Mouse (Mus musculus) hindbrain, postnatal 0 days (tissue): ENCODE data around the gene BC005624. TPM values are rescaled to one million over a fixed set of nuclear protein-coding genes. Genes with fewer than 3 reads are reported as not detected.

Experiments used
- ATAC-seq: fragments of 200-750 bp; cut with Nextera tagmentation; 2 replicates; pipeline ENCODE4 v1.8.0; 2017; ENCODE audit warnings: mild to moderate bottlenecking, moderate TSS enrichment, moderate library complexity
- DNase-seq: peaks from one replicate; pipeline ENCODE4 v3.0.0-alpha.2; 2015; ENCODE audit warnings: low spot score
- H3K27ac ChIP-seq: fragments of 300-500 bp; sonication (generic); 2 replicates; pipeline ENCODE4 v1.5.1; 2014; ENCODE audit warnings: mild to moderate bottlenecking
- H3K27me3 ChIP-seq: fragments of 300-500 bp; sonication (generic); 2 replicates; pipeline ENCODE4 v1.6.1; 2014; ENCODE audit warnings: low read length, mixed read lengths; ENCODE audit not compliant: insufficient read depth
- H3K36me3 ChIP-seq: fragments of 300-500 bp; sonication (generic); 2 replicates; pipeline ENCODE4 v1.6.1; 2014; ENCODE audit warnings: low read length, mixed read lengths; ENCODE audit not compliant: insufficient read depth
- H3K4me1 ChIP-seq: fragments of 300-500 bp; sonication (generic); 2 replicates; pipeline ENCODE4 v1.6.1; 2014; ENCODE audit warnings: antibody characterized with exemption, low read length, mixed read lengths; ENCODE audit not compliant: insufficient read depth
- H3K4me2 ChIP-seq: fragments of 300-500 bp; sonication (generic); 2 replicates; pipeline ENCODE4 v1.6.1; 2014; ENCODE audit warnings: low read depth, mild to moderate bottlenecking, low read length, moderate library complexity, mixed read lengths
- H3K4me3 ChIP-seq: fragments of 300-500 bp; sonication (generic); 2 replicates; pipeline ENCODE4 v1.5.1; 2014; ENCODE audit warnings: low read length
- H3K9ac ChIP-seq: fragments of 300-500 bp; sonication (generic); replicated peaks from 2 replicates; pipeline ENCODE4 v1.6.1; 2014; ENCODE audit warnings: mild to moderate bottlenecking, low read length, moderate library complexity, mixed read lengths
- H3K9me3 ChIP-seq: fragments of 300-500 bp; sonication (generic); 2 replicates; pipeline ENCODE4 v1.6.1; 2016; ENCODE audit warnings: low read length, mixed read lengths
- CTCF ChIP-seq: IDR thresholded peaks from 2 replicates; pipeline ENCODE4 v1.5.1; 2016; ENCODE audit warnings: antibody characterized with exemption, control low read depth, low read depth
- WGBS: fragments of 180-500 bp; shearing (Covaris S2); extraction: QIAGEN DNeasy Blood & Tissue Kit; methylation state at CpG from one replicate; pipeline ENCODE4 v1.1.7; 2014; 5-methylcytosine and 5-hydroxymethylcytosine counted together
- polyA plus RNA-seq: library from polyadenylated mRNA; unstranded; fragments of >200 nt; fragmentation: Nextera tagmentation; extraction: Ambion mirVana; gene quantifications from 2 replicates; pipeline ENCODE4 v1.2.1, GENCODE M21; 2015
- total RNA-seq: library from RNA; depleted of rRNA; stranded (reverse); fragments of >200 nt; gene quantifications from 2 replicates; pipeline ENCODE4 v1.2.3, GENCODE M21; 2014; rRNA removed

The BC005624 gene
- total RNA-seq (19.7 and 22.2 TPM in 2 replicates), polyA plus RNA-seq (84.8 and 89.5 TPM in 2 replicates)

- TF ChIP-seq CTCF, result peak; percentile 26; the same call in 1 of the 2 replicates
- H3K36me3 ChIP-seq, result peaks cover 20% of the 10 kb centered on the region
- ATAC-seq (peak; percentile 99), DNase-seq (peak; percentile 99)
- WGBS, result under 1% methylated on average over 66 of the region's 66 CpGs
- H3K27me3 ChIP-seq, result no peaks in the 10 kb centered on the region
- H3K4me2 ChIP-seq, result peak within 1 kb of the TSS; percentile 62
- H3K9me3 ChIP-seq, result no peaks in the 10 kb centered on the region
- H3K9ac ChIP-seq, result peak within 1 kb of the TSS; percentile 59
- no peaks in the 10 kb centered on the region for H3K4me1 ChIP-seq
- peak within 1 kb of the TSS; percentile 65 for H3K27ac ChIP-seq
- H3K4me3 ChIP-seq, result peak within 1 kb of the TSS; percentile 84
These were observed at the start of gene BC005624, which contains the start of gene Usp20 for GRCm38 (mm10) chr2:30981790-30982513. TSS of gene BC005624 (minus strand) at chr2:30982201. TSS of gene Usp20 (plus strand) at chr2:30982279.

GRCm38 (mm10) chr2:31026642-31027041, 44.6 kb upstream of the BC005624 start:
- no peak for TF ChIP-seq CTCF

GRCm38 (mm10) chr2:31025458-31025857, 43.5 kb upstream of the BC005624 start:
- H3K27ac ChIP-seq, result no peak overlapping the region
- WGBS, result 90% methylated on average over 3 of the region's 3 CpGs
- no peaks in the 10 kb centered on the region for H3K27me3 ChIP-seq
- H3K4me1 ChIP-seq, result no peaks in the 10 kb centered on the region
- no peak for DNase-seq
- peaks cover 37% of the 10 kb centered on the region; the same call in 1 of the 2 replicates for H3K36me3 ChIP-seq
- no peak for TF ChIP-seq CTCF
- no peak overlapping the region for H3K9ac ChIP-seq
- H3K4me2 ChIP-seq, result no peak overlapping the region
- no peaks in the 10 kb centered on the region for H3K9me3 ChIP-seq
- no peak for ATAC-seq
- no peak overlapping the region for H3K4me3 ChIP-seq

More at GRCm38 (mm10) chr2:31026642-31027041, 44.6 kb upstream of the BC005624 start:
- DNase-seq (no peak), ATAC-seq (no peak)
- Histone ChIP-seq H3K9me3 (no peaks in the 10 kb centered on the region), H3K4me2 (no peak overlapping the region), H3K27me3 (no peaks in the 10 kb centered on the region), H3K36me3 (peaks cover 36% of the 10 kb centered on the region; the same call in 1 of the 2 replicates), H3K27ac (no peak overlapping the region), H3K4me1 (no peaks in the 10 kb centered on the region), H3K4me3 (no peak overlapping the region), H3K9ac (no peak overlapping the region)
- WGBS, result 70% methylated on average over 8 of the region's 8 CpGs

- peaks cover 39% of the 10 kb centered on the region for H3K36me3 ChIP-seq
- ATAC-seq, result peak; percentile 72
These were observed 42.8 kb upstream of the BC005624 start for GRCm38 (mm10) chr2:31024618-31025370.

GRCm38 (mm10) chr2:31023940-31024339, 41.9 kb upstream of the BC005624 start:
- no peak for TF ChIP-seq CTCF
- no peak for DNase-seq
- Histone ChIP-seq H3K4me1 (no peaks in the 10 kb centered on the region), H3K27me3 (no peaks in the 10 kb centered on the region), H3K9ac (no peak overlapping the region), H3K27ac (no peak overlapping the region), H3K4me2 (no peak overlapping the region), H3K9me3 (no peaks in the 10 kb centered on the region), H3K36me3 (peaks cover 42% of the 10 kb centered on the region), H3K4me3 (no peak overlapping the region)
- ATAC-seq, result no peak
- WGBS, result 75% methylated on average over 5 of the region's 5 CpGs

More at GRCm38 (mm10) chr2:31024618-31025370, 42.8 kb upstream of the BC005624 start:
- 27% methylated on average over 5 of the region's 5 CpGs for WGBS
- TF ChIP-seq CTCF, result peak; percentile 95
- Histone ChIP-seq H3K4me1 (no peaks in the 10 kb centered on the region), H3K27me3 (no peaks in the 10 kb centered on the region), H3K9ac (no peak overlapping the region), H3K4me2 (no peak overlapping the region), H3K9me3 (no peaks in the 10 kb centered on the region), H3K27ac (0 out of 2 replicates have a peak overlapping the region, but pooled peaks have one; percentile 11), H3K4me3 (no peak overlapping the region)
- DNase-seq, result peak; percentile 77

GRCm38 (mm10) chr2:31020202-31020601, 38.2 kb upstream of the BC005624 start:
- Histone ChIP-seq H3K4me1 (no peaks in the 10 kb centered on the region), H3K27me3 (no peaks in the 10 kb centered on the region), H3K36me3 (peaks cover 40% of the 10 kb centered on the region), H3K27ac (no peak overlapping the region), H3K4me3 (no peak overlapping the region), H3K9ac (no peak overlapping the region), H3K9me3 (no peaks in the 10 kb centered on the region), H3K4me2 (no peak overlapping the region)
- no peak for TF ChIP-seq CTCF
- ATAC-seq, result no peak
- DNase-seq, result no peak
- 94% methylated on average over 2 of the region's 2 CpGs for WGBS
